Mouse (Mus musculus) forebrain, embryonic 11.5 days (tissue): ENCODE measurements around the gene Hopx. TPM values are rescaled to one million over a fixed set of nuclear protein-coding genes. Genes with fewer than 3 reads are reported as not detected.

Experiments used
- ATAC-seq: fragments of 200-750 bp; cut with Nextera tagmentation; replicated peaks from 2 replicates; pipeline ENCODE4 v1.8.0; 2017; ENCODE audit warnings: moderate TSS enrichment; ENCODE audit not compliant: low FRiP score
- DNase-seq: peaks from one replicate; pipeline ENCODE4 v3.0.0-alpha.2; 2017; ENCODE audit warnings: low spot score
- H3K27ac ChIP-seq: fragments of 300-500 bp; sonication (generic); 2 replicates; pipeline ENCODE4 v1.5.1; 2014; ENCODE audit warnings: low read depth, low read length
- H3K27me3 ChIP-seq: fragments of 300-500 bp; sonication (generic); 2 replicates; pipeline ENCODE4 v1.6.1; 2014; ENCODE audit warnings: mild to moderate bottlenecking, low read length, mixed read lengths; ENCODE audit not compliant: control insufficient read depth, insufficient read depth
- H3K36me3 ChIP-seq: fragments of 300-500 bp; sonication (generic); 2 replicates; pipeline ENCODE4 v1.6.1; 2014; ENCODE audit warnings: mild to moderate bottlenecking, low read length, moderate library complexity, mixed read lengths; ENCODE audit not compliant: control insufficient read depth, insufficient read depth
- H3K4me1 ChIP-seq: fragments of 300-500 bp; sonication (generic); replicated peaks from 2 replicates; pipeline ENCODE4 v1.6.1; 2014; ENCODE audit warnings: low read length, mixed read lengths; ENCODE audit not compliant: control insufficient read depth, insufficient read depth
- H3K4me2 ChIP-seq: fragments of 300-500 bp; sonication (generic); 2 replicates; pipeline ENCODE4 v1.6.1; 2014; ENCODE audit warnings: low read depth, mild to moderate bottlenecking, low read length, moderate library complexity, mixed read lengths; ENCODE audit not compliant: severe bottlenecking
- H3K4me3 ChIP-seq: fragments of 300-500 bp; sonication (generic); 2 replicates; pipeline ENCODE4 v1.5.1; 2014; ENCODE audit warnings: low read depth, low read length
- H3K9ac ChIP-seq: fragments of 300-500 bp; sonication (generic); 2 replicates; pipeline ENCODE4 v1.6.1; 2014; ENCODE audit warnings: low read length
- H3K9me3 ChIP-seq: fragments of 300-500 bp; sonication (generic); 2 replicates; pipeline ENCODE4 v1.6.1; 2016; ENCODE audit warnings: low read length, mixed read lengths; ENCODE audit not compliant: control insufficient read depth
- WGBS: fragments of 180-500 bp; shearing (Covaris S2); extraction: QIAGEN DNeasy Blood & Tissue Kit; methylation state at CpG from one replicate; pipeline ENCODE4 v1.1.7; 2014; 5-methylcytosine and 5-hydroxymethylcytosine counted together
- polyA plus RNA-seq: library from polyadenylated mRNA; unstranded; fragments of >200 nt; fragmentation: Nextera tagmentation; extraction: Ambion mirVana; gene quantifications from 2 replicates; pipeline ENCODE4 v1.2.1, GENCODE M21; 2014

Gene Hopx
- polyA plus RNA-seq, 1 experiment from 2014 or later: 0.63 TPM

DNA sequence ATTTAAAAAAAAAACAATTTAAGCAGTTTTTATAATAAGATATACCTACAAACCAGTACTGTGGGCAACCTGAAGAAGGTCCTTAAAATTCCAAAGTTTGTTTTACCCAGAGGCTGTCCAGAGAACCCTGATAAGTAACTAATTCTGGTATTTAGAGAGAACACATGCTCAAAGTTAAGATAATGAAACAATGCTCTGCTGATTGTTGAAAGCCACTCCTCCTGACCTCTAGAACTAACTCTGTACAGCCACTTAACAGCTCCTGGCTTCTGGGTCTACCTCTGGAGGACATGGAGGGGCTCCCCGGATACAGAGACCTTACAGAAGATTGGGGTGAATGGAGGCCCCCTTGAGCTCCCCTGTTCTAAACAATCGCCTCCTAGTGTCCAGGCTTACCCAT is 15.0 kb upstream of the Hopx start:
- DNase-seq (no peak), ATAC-seq (no peak)
- peaks cover 8% of the 10 kb centered on the region; the same call in 1 of the 2 replicates for H3K27me3 ChIP-seq
- 82% methylated on average over 2 of the region's 2 CpGs for WGBS
- no peak overlapping the region for H3K9ac ChIP-seq
- H3K4me1 ChIP-seq: no peaks in the 10 kb centered on the region
- no peak overlapping the region for H3K27ac ChIP-seq
- H3K4me2 ChIP-seq: no peak overlapping the region
- no peak overlapping the region for H3K4me3 ChIP-seq
- H3K36me3 ChIP-seq: no peaks in the 10 kb centered on the region
- H3K9me3 ChIP-seq: no peaks in the 10 kb centered on the region; the same call in 1 of the 2 replicates

DNA sequence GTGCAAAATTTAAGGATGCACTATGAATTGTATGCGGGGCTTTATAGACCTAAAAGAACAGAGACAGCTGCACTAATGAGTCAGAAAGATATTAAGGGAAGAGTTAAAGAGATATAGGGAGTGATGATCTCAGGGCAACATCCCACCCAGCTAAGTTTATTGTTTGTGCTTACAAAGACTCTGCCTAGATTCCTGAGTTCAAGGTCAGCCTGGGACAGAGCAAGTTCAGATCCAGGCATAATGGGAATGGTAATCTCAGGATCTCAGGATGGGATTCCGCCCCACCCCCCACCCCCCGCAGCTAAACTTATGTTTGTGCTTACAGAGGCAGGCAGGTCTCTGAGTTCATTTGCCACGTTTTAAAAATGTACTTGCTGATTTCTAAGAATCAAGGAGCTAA is 13.9 kb upstream of the Hopx start:
- Histone ChIP-seq H3K4me1 (no peaks in the 10 kb centered on the region), H3K27ac (no peak overlapping the region), H3K27me3 (peaks cover 18% of the 10 kb centered on the region), H3K36me3 (no peaks in the 10 kb centered on the region), H3K4me3 (no peak overlapping the region), H3K4me2 (no peak overlapping the region), H3K9ac (no peak overlapping the region), H3K9me3 (no peaks in the 10 kb centered on the region; the same call in 1 of the 2 replicates)
- DNase-seq (no peak), ATAC-seq (no peak)
- WGBS: 88% methylated on average over 4 of the region's 4 CpGs

GRCm38 (mm10) chr5:77126415-77126968 is 11.6 kb upstream of the Hopx start:
- Histone ChIP-seq H3K36me3 (no peaks in the 10 kb centered on the region), H3K4me3 (no peak overlapping the region), H3K27me3 (peaks cover 21% of the 10 kb centered on the region), H3K27ac (no peak overlapping the region), H3K4me1 (peaks cover 8% of the 10 kb centered on the region; the same call in 1 of the 2 replicates), H3K9ac (no peak overlapping the region), H3K9me3 (no peaks in the 10 kb centered on the region; the same call in 1 of the 2 replicates), H3K4me2 (no peak overlapping the region)
- ATAC-seq (no peak), DNase-seq (no peak)
- 86% methylated on average over 3 of the region's 3 CpGs for WGBS

DNA sequence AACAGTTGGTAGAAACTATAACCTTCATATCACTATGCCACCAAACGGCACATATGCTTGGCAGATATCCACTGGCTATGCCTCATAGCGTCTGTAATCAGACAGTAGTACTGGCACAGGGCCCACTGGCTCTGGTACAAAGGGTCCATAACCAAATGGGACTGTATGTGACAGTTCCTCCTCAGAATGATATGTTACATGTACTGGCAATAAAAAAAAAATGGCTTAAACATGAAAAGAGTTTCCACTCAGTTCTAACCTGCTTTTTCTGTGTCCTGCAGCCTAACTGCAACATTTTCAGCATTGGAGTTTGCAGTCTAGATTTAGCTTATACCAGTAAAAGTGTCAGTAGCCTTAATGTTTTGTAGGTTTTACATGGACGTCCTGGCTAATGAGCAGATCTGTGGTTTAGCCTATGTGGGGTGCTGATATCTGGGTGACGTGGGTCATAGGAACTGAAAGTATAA is 9.9 kb upstream of the Hopx start:
- H3K4me3 ChIP-seq: no peak overlapping the region

DNA sequence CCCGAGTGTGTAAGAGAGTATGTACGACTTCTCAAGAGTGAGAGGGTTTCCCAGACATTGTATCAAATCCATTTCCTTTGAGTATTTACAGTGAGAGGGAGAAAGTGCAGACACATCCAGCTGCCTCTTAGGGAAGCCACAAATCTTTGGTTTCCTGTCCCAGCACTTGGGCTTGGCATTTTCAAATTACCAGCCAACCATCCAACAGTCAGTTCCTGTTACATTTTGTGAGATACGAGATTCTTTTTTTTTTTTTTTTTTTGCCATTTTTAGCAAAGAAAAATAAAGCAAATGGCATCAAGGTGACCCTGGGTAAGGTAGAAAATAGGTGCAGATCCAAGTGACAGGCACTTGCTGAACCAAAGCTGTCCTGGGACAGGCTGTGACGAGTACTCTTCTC is 9.2 kb upstream of the Hopx start:
- 85% methylated on average over 4 of the region's 4 CpGs for WGBS
- Histone ChIP-seq H3K4me2 (no peak overlapping the region), H3K27me3 (peaks cover 43% of the 10 kb centered on the region)

More for the DNA sequence above, 9.9 kb upstream of the Hopx start:
- no peaks in the 10 kb centered on the region for H3K36me3 ChIP-seq
- H3K9ac ChIP-seq: no peak overlapping the region
- H3K4me2 ChIP-seq: no peak overlapping the region
- WGBS: 81% methylated on average over 4 of the region's 4 CpGs
- H3K27ac ChIP-seq: no peak overlapping the region
- peaks cover 8% of the 10 kb centered on the region; the same call in 1 of the 2 replicates for H3K4me1 ChIP-seq
- H3K9me3 ChIP-seq: no peaks in the 10 kb centered on the region; the same call in 1 of the 2 replicates
- DNase-seq (no peak), ATAC-seq (no peak)
- peaks cover 36% of the 10 kb centered on the region for H3K27me3 ChIP-seq

DNA sequence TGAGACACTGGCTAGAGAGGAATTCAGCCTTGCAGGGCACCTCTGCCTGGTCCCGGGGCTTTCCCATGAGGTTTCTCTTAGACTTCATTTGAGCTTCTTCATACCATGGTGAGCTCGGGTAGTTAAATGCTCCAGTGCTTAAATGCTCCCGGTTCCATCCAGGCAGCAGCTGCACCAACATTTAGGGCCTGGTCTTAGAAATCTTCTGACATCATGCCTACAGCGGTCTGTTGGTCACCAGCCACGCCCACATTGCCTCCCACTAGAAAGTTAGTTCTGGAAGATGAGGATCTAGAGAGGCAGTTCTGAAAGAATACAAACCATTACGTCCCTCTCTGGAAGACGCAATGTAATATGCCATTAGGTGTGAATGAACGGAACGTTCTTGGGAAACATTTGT is 8.7 kb upstream of the Hopx start:
- H3K9ac ChIP-seq: no peak overlapping the region
- no peak overlapping the region for H3K4me2 ChIP-seq
- no peak overlapping the region for H3K4me3 ChIP-seq
- H3K27ac ChIP-seq: no peak overlapping the region
- H3K4me1 ChIP-seq: peaks cover 8% of the 10 kb centered on the region; the same call in 1 of the 2 replicates
- DNase-seq (no peak), ATAC-seq (no peak)
- peaks cover 47% of the 10 kb centered on the region for H3K27me3 ChIP-seq
- H3K36me3 ChIP-seq: no peaks in the 10 kb centered on the region
- no peaks in the 10 kb centered on the region; the same call in 1 of the 2 replicates for H3K9me3 ChIP-seq
- WGBS: 53% methylated on average over 9 of the region's 9 CpGs

More for the DNA sequence above, 9.2 kb upstream of the Hopx start:
- Histone ChIP-seq H3K27ac (no peak overlapping the region), H3K4me1 (peaks cover 8% of the 10 kb centered on the region; the same call in 1 of the 2 replicates), H3K4me3 (no peak overlapping the region), H3K36me3 (no peaks in the 10 kb centered on the region), H3K9me3 (no peaks in the 10 kb centered on the region; the same call in 1 of the 2 replicates), H3K9ac (no peak overlapping the region)
- DNase-seq (no peak), ATAC-seq (no peak)

DNA sequence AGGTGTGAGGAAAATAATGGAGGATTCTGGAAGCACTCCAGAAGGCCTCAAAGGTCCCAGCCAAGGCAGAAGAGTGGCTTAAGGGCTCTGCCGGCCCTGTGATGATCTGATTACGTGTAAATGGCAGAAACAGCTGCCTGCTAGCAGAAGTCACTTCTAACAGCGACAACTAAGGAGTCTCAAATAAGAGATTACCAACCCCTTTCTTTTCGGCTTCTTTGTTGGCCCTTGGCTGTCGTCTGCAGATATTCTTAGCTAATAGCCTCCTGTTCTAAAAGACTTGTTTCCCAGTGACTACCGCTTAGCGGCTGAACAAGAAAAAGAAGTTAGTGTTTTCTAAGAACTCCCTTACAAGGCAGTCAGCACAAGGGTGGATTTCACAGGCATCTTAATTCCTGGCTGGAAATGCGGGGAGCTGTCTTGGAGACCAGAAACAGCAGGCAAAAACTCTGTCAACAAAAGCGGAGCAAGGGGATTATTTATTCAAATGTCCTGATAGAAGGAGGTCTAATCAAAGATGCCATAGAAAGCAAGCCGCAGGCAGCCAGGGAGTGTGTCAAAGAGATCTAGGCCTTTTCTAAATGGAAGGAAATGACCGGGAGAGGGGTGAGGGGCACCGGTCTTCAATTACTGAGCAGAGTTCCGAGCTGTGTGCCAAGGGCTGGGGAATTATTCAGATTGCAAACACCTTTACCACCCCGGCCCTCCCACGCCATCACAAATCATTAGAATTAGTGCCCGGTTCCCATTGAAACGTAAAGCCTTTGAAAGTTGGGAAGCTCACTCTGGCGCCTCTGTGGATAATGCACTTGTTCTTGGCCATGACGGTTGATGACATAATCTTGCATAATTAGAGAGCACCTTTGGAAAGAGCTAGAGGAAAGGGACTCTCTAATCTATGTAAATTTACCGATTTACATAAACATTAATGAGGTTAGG is 7.6 kb upstream of the Hopx start:
- H3K9me3 ChIP-seq: no peaks in the 10 kb centered on the region
- ATAC-seq (peak; percentile 90), DNase-seq (peak; percentile 84)
- no peak overlapping the region for H3K9ac ChIP-seq
- H3K27me3 ChIP-seq: peaks cover 53% of the 10 kb centered on the region
- H3K27ac ChIP-seq: peak overlapping the region; percentile 44; the same call in 1 of the 2 replicates
- peaks cover 8% of the 10 kb centered on the region; the same call in 1 of the 2 replicates for H3K4me1 ChIP-seq
- H3K4me3 ChIP-seq: no peak overlapping the region
- H3K4me2 ChIP-seq: no peak overlapping the region
- H3K36me3 ChIP-seq: no peaks in the 10 kb centered on the region
- 4% methylated on average over 20 of the region's 20 CpGs for WGBS

- Histone ChIP-seq H3K4me3 (no peak overlapping the region), H3K27me3 (peaks cover 65% of the 10 kb centered on the region)
- ATAC-seq: no peak
Observed at GRCm38 (mm10) chr5:77120701-77121100, 5.8 kb upstream of the Hopx start.

More at GRCm38 (mm10) chr5:77120701-77121100, 5.8 kb upstream of the Hopx start:
- Histone ChIP-seq H3K4me2 (no peak overlapping the region), H3K4me1 (peaks cover 8% of the 10 kb centered on the region; the same call in 1 of the 2 replicates), H3K9ac (no peak overlapping the region), H3K36me3 (no peaks in the 10 kb centered on the region), H3K9me3 (no peaks in the 10 kb centered on the region), H3K27ac (no peak overlapping the region)
- no peak for DNase-seq
- WGBS: 90% methylated on average over 7 of the region's 7 CpGs
